Mouse (Mus musculus) layer of hippocampus, postnatal 36 days (tissue): ENCODE data around the gene Il2. TPM values are rescaled to one million over a fixed set of nuclear protein-coding genes. Genes with fewer than 3 reads are reported as not detected.

ENCODE experiments used
- DNase-seq, 2 experiments: peaks; one replicate each; pipeline ENCODE4 v3.0.0; 2022
- total RNA-seq, 2 experiments: library from RNA; stranded (reverse); gene quantifications; 2 replicates each; pipeline ENCODE4 v1.2.3; 2021

Gene Il2
- not detected for total RNA-seq

- DNase-seq = no peak
These were observed at the start of gene Il2 for GRCm38 (mm10) chr3:37125655-37126054. TSS of gene Il2 (minus strand) at chr3:37125959.

DNA sequence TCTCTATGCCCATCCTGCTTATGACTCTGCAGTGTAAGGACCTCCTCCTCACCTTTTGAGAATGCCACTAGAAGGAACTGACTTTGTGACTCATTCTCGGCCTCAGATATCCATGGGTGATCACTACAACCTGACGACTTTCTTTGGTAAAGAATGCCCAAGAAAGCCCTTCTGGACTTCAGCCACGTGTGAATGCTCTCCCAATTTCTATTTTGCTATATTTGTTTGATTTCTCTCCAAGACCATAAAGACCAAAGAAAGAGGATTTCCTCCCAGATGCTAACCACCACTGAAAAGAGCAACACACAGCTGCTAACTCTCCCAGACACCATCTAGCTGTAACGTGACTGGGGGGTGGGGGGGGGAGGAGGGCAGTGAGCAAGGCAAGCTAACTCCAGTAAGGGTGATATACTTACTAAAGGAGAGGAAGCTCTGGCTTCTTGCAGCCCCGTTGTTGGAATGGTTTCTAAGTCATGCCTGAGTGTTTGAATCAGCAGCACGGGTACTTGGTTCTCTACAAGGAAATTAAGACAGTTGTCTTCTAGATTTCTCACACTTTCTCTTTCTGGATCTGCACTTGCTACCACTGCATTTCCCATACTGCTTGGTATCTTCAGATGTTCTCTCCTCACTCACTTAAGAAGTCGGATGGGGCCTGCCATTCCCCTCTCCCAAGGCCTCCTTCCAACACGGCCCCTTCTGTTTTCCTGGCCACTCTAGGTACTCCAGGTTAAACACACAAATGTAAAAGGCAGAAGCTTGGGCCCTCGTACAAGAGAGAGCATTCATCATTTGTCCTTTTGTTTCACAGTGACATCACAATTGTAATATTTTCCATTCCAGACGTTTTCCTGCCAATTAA is 49.2 kb upstream of the Il2 start:
- no peak for DNase-seq

- DNase-seq = no peak
These were observed 47.5 kb upstream of the Il2 start for GRCm38 (mm10) chr3:37173285-37173684.

- no peak for DNase-seq
These were observed 43.5 kb upstream of the Il2 start for GRCm38 (mm10) chr3:37169283-37169682.

DNA sequence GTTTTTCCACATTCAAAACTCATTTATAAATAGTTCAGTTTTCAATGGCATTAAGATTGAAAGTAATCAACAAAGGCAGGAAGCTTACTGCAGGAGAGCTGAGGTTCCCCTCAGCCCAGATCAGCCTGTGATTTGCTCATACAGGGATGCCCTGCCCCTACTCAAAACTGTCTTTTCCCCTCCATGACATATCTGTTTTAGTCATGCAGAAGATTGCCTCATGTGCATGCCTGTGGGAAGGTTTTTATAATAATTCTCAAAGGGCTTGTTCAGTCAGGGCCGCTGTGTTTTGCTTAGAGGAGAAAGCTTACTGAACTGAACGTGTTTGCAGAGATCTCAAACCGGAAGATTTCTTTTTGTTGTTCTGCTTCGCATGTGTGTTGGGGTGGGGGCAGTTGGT is 35.3 kb upstream of the Il2 start:
- DNase-seq = no peak

DNA sequence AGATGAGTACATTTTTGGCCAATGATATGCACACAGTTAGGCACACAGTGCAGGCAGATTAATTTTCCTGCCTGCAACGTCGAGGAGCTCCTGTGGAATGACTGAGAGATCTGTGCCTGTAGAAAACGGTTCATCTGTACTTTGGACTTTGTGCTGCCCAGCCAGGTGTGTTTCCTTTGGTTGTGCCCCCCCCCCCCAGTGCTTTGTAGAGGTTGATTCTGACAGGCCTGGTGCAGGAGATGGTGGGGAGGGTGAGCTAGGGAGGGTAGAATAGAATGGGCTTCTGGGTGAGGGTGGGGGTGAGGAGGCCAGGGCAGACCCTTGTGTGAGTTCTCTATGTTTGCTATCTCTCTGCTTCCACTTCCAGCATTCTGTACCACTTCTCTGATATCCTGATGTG is 32.5 kb upstream of the Il2 start:
- DNase-seq = no peak

- DNase-seq = no peak
These were observed 31.3 kb upstream of the Il2 start for GRCm38 (mm10) chr3:37157082-37157481.

DNA sequence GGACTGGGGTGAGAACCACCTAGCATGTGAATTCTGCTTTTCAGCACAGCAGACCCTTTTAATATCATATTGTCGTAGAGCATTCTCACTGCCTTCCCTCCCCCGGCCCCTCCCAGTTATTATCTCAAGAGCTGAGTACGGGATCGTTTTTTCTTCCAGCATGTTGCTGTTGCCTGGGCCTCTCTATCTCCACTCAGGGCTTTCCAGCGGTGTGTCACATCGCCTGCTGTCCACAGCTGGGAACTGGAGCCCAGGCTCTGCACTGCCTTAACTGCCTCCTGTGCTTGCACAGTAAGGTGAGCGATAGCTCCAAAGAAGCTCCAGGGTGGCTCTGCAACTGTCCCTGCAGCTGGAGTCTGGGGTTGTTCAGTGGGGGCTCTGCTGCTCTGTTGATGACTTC is 28.6 kb upstream of the Il2 start:
- no peak for DNase-seq

DNA sequence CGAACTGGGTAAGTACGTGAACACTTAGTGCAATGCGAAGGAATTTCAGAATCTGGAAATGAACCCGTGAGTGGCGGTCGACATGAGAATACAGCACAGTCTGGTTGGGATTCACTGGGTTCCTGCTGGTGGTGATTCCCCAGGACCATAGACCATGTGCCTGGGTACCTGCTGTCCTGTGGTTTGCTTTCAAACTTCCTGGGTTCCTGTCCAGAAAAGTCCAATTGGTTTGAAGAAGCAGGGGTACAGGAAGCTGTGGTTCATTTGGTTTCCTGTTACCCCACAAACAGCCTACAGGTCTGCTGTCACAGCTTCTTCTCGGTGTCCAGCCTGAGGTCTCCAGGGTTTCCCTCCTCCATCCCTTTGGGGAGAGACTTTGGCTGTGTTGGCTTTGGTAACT is 27.2 kb upstream of the Il2 start:
- DNase-seq = no peak

- no peak for DNase-seq
These were observed 26.5 kb upstream of the Il2 start for GRCm38 (mm10) chr3:37152274-37152673.

GRCm38 (mm10) chr3:37146810-37147209 is 21.1 kb upstream of the Il2 start:
- no peak for DNase-seq

DNA sequence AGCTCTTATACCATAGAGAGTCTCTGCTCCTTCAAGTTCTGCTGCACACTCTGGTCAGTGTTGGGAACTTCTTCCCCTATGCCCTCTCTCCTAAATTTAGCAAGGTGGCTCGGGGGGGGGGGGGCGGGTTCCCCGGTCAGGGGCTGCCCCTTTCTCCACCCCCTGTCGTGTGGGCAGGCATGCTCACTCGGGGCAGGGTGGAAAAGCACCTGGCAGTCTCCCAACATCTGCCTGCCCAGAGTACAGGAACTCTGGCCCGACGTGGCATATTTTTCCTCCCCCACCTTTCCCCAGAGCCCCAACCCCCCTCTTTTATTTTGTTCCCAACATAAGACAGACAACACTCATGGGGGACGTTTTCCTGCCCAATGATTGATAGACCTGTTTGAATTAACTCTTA is 20.6 kb upstream of the Il2 start:
- DNase-seq = no peak

- DNase-seq = no peak
These were observed 19.2 kb upstream of the Il2 start for GRCm38 (mm10) chr3:37144979-37145378.

DNA sequence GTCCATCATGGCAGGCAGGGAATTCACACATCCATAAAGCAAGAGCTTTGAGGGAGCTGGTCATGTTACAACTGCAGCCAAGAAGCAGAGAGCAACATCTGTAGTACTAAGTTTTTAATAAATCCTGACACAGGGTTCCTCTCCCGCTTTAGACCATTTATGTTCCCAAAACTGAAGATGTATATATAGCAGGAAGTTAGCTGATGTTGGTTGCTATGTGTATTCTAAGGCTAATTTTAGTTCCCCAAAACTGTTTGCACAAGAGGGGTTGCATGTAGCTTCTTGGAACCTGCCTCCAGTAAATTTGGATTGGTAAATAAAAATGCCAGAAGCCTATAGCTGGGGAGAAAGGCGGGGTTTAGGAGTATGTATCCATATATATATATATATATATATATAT is 16.1 kb upstream of the Il2 start:
- no peak for DNase-seq

GRCm38 (mm10) chr3:37140168-37140906 is 14.6 kb upstream of the Il2 start:
- no peak for DNase-seq

GRCm38 (mm10) chr3:37139192-37139591 is 13.4 kb upstream of the Il2 start:
- DNase-seq = no peak

- DNase-seq = no peak
These were observed 11.5 kb upstream of the Il2 start for GRCm38 (mm10) chr3:37137231-37137630.

DNA sequence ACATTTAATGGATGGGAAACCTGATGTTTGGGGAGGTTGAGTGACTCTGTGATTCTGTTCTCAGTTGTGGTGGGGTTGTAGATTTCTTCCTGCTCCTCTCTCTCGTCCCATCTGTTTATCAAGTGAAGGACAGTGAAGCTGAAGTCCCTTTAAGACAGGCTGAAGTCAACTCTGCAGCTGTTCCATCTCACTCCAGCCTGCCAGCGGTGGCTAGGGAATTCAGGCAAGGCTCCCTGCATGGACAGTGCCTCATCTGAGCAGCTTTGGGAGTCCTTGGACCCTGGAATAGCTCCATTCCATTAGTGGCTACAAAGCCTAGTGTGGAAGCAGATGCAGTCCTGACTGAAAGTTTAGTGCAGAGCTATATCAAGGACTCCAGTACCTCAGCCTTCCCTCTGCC is 3.3 kb upstream of the Il2 start:
- DNase-seq = no peak

GRCm38 (mm10) chr3:37128269-37128668 is 2.5 kb upstream of the Il2 start:
- DNase-seq = no peak

DNA sequence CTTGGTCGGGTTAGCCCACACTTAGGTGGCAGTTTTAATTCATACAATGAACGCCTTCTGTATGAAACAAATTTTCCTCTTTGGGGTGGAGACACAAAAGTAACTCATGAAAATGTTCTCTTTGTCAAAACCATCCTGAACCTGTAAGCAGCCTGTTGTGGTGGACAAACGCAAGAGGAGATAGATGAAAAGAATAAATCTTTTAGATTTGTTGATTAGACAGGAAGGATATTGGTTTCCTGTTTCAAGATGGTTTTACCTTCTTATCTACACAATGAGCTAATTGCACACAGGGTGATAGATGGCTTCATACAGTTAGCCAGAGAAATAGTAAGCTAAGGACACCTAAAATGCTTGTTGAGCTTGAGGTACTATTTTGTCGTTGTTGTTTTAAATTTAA is 403 bp upstream of the Il2 start:
- DNase-seq = no peak

- DNase-seq = peak; percentile 38 to 41
These were observed 35.0 kb downstream of the Il2 start for GRCm38 (mm10) chr3:37090721-37091120.

DNA sequence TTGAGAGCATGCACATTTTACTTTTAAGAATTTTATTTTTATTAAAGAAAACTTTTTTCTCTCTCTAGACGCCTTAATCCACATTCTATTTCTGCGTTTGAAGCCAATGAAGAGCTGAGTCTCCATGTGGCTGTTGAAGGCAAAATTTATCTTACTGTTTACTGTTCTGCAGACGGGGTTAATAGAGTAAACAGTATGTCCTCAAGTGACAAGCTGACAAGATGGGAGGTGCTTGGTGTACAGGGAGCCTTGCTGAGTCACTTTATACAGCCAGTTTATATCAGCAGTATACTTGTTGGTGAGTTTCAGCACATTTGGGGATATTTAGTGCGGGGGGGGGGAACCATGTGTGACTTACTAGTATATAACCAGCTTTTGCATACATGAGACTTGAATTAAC is 40.9 kb downstream of the Il2 start:
- DNase-seq = no peak

GRCm38 (mm10) chr3:37073211-37073610 is 52.5 kb downstream of the Il2 start:
- peak; percentile 16 to 19 for DNase-seq
